Mouse (Mus musculus) olfactory bulb, adult 2 months (tissue): ENCODE measurements around the gene Dcdc2a.

Experiments used
- CTCF ChIP-seq: fragments of 200-500 bp; IDR thresholded peaks from 2 replicates; pipeline ENCODE4 v1.5.1; 2012; ENCODE audit warnings: low read depth, mild to moderate bottlenecking, low read length, moderate library complexity; ENCODE audit not compliant: insufficient read depth
- POLR2A ChIP-seq: fragments of 200-500 bp; IDR thresholded peaks from 2 replicates; pipeline ENCODE4 v1.6.1; 2012; ENCODE audit warnings: mild to moderate bottlenecking, low read depth, low read length, moderate library complexity; ENCODE audit not compliant: insufficient read depth

GRCm38 (mm10) chr13:25122740-25123335 is 67.0 kb downstream of the Dcdc2a start:
- no peak for TF ChIP-seq POLR2A
- no peak for TF ChIP-seq CTCF
